Mouse (Mus musculus) hindbrain, embryonic 16.5 days (tissue): ENCODE data around the gene Plcd1. TPM values are rescaled to one million over a fixed set of nuclear protein-coding genes. Genes with fewer than 3 reads are reported as not detected.
A peak's percentile ranks its signal among the peaks of the same experiment; 100 is the strongest.

Experiments
- ATAC-seq: fragments of 200-750 bp; cut with Nextera tagmentation; 2 replicates; pipeline ENCODE4 v1.8.0; 2017; ENCODE audit warnings: moderate TSS enrichment, moderate library complexity
- H3K27ac ChIP-seq: fragments of 300-500 bp; sonication (generic); 2 replicates; pipeline ENCODE4 v1.5.1; 2014; ENCODE audit warnings: low read depth, mild to moderate bottlenecking, control low read depth, low read length, moderate library complexity
- H3K27me3 ChIP-seq: fragments of 300-500 bp; sonication (generic); replicated peaks from 2 replicates; pipeline ENCODE4 v1.6.1; 2014; ENCODE audit warnings: low read length; ENCODE audit not compliant: control insufficient read depth, insufficient read depth
- H3K36me3 ChIP-seq: fragments of 300-500 bp; sonication (generic); 2 replicates; pipeline ENCODE4 v1.6.1; 2014; ENCODE audit warnings: mild to moderate bottlenecking, low read length, moderate library complexity, mixed read lengths; ENCODE audit not compliant: control insufficient read depth, insufficient read depth
- H3K4me1 ChIP-seq: fragments of 300-500 bp; sonication (generic); 2 replicates; pipeline ENCODE4 v1.6.1; 2014; ENCODE audit warnings: low read depth, low read length; ENCODE audit not compliant: control insufficient read depth, insufficient read depth
- H3K4me2 ChIP-seq: fragments of 300-500 bp; sonication (generic); 2 replicates; pipeline ENCODE4 v1.6.1; 2014; ENCODE audit warnings: mild to moderate bottlenecking, low read length, control low read depth, moderate library complexity
- H3K4me3 ChIP-seq: fragments of 300-500 bp; sonication (generic); 2 replicates; pipeline ENCODE4 v1.5.1; 2014; ENCODE audit warnings: mild to moderate bottlenecking, low read length, control low read depth, moderate library complexity
- H3K9ac ChIP-seq: fragments of 300-500 bp; sonication (generic); 2 replicates; pipeline ENCODE4 v1.6.1; 2014; ENCODE audit warnings: low read depth, mild to moderate bottlenecking, control low read depth, low read length, moderate library complexity
- H3K9me3 ChIP-seq: fragments of 300-500 bp; sonication (generic); 2 replicates; pipeline ENCODE4 v1.6.1; 2014; ENCODE audit warnings: mild to moderate bottlenecking, low read length, moderate library complexity; ENCODE audit not compliant: control insufficient read depth
- WGBS: fragments of 180-500 bp; shearing (Covaris S2); extraction: QIAGEN DNeasy Blood & Tissue Kit; methylation state at CpG from one replicate; pipeline ENCODE4 v1.1.7; 2014; 5-methylcytosine and 5-hydroxymethylcytosine counted together
- polyA plus RNA-seq: library from polyadenylated mRNA; unstranded; fragments of >200 nt; fragmentation: Nextera tagmentation; extraction: Ambion mirVana; gene quantifications from 2 replicates; pipeline ENCODE4 v1.2.1, GENCODE M21; 2015

Plcd1 gene
- polyA plus RNA-seq, 1 experiment from 2014 or later = 22.4 TPM

DNA sequence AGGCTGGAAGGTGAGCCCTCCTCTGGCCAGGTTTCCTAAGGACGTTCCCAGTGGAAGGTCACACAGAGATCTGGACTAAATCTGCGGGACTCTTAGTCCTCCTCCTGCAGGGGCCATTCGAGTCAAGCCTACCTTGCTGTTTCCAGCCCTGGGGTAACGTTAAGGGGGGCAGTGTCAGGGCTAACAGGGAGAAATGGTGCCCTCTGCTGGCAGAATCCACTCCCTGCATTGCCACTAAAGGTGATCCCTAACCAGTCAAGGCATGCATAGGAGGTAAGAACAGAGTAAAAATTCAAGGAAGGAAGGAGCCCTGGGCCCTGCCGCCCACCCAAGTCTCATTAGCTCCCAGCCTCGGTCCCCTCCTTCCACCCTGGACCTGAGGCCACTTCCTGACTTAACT lies 25.7 kb downstream of the Plcd1 start:
- Histone ChIP-seq H3K4me2 (no peak overlapping the region), H3K4me3 (no peak overlapping the region), H3K9me3 (no peaks in the 10 kb centered on the region), H3K4me1 (no peaks in the 10 kb centered on the region), H3K27ac (no peak overlapping the region), H3K36me3 (peaks cover 6% of the 10 kb centered on the region; the same call in 1 of the 2 replicates), H3K27me3 (no peaks in the 10 kb centered on the region), H3K9ac (no peak overlapping the region)
- 1% methylated on average over 6 of the region's 6 CpGs for WGBS
- ATAC-seq = peak; percentile 50; the same call in 1 of the 2 replicates

GRCm38 (mm10) chr9:119064296-119064695 lies 29.0 kb downstream of the Plcd1 start:
- WGBS = 75% methylated on average over 4 of the region's 4 CpGs
- H3K9me3 ChIP-seq = no peaks in the 10 kb centered on the region
- no peak for ATAC-seq
- H3K36me3 ChIP-seq = no peaks in the 10 kb centered on the region
- H3K27ac ChIP-seq = no peak overlapping the region
- H3K4me2 ChIP-seq = no peak overlapping the region
- no peaks in the 10 kb centered on the region for H3K4me1 ChIP-seq
- no peak overlapping the region for H3K9ac ChIP-seq
- H3K27me3 ChIP-seq = no peaks in the 10 kb centered on the region
- H3K4me3 ChIP-seq = no peak overlapping the region

GRCm38 (mm10) chr9:119063036-119063644 lies 30.2 kb downstream of the Plcd1 start:
- no peak overlapping the region for H3K9ac ChIP-seq
- no peaks in the 10 kb centered on the region for H3K9me3 ChIP-seq
- H3K27me3 ChIP-seq = no peaks in the 10 kb centered on the region
- ATAC-seq = no peak
- no peak overlapping the region for H3K4me3 ChIP-seq
- no peak overlapping the region for H3K4me2 ChIP-seq
- 30% methylated on average over 19 of the region's 19 CpGs for WGBS
- H3K36me3 ChIP-seq = no peaks in the 10 kb centered on the region
- H3K4me1 ChIP-seq = no peaks in the 10 kb centered on the region
- no peak overlapping the region for H3K27ac ChIP-seq

DNA sequence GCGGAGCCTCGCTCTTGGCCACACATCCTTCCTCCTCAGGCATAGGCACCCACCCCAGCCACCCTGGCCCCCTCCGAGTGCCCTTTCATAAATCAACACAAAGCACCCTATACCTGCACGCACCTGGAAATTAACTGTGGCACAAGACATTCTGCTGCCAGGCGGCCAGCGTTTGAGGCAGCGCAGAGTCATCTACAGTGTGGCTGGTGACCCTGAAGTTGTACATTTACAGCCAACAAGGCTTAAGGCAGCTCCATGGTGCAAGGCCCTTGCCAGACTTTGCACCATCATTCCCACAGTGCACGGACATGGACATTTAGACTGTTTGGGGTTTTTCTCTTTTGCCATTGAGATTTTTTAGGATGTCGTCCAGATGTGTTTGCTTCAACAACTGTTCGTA lies 32.6 kb downstream of the Plcd1 start:
- H3K4me2 ChIP-seq = no peak overlapping the region
- no peaks in the 10 kb centered on the region for H3K27me3 ChIP-seq
- no peak overlapping the region for H3K9ac ChIP-seq
- no peak overlapping the region for H3K27ac ChIP-seq
- no peak for ATAC-seq
- no peaks in the 10 kb centered on the region for H3K4me1 ChIP-seq
- no peak overlapping the region for H3K4me3 ChIP-seq
- no peaks in the 10 kb centered on the region for H3K36me3 ChIP-seq
- WGBS = 91% methylated on average over 10 of the region's 10 CpGs
- no peaks in the 10 kb centered on the region for H3K9me3 ChIP-seq

DNA sequence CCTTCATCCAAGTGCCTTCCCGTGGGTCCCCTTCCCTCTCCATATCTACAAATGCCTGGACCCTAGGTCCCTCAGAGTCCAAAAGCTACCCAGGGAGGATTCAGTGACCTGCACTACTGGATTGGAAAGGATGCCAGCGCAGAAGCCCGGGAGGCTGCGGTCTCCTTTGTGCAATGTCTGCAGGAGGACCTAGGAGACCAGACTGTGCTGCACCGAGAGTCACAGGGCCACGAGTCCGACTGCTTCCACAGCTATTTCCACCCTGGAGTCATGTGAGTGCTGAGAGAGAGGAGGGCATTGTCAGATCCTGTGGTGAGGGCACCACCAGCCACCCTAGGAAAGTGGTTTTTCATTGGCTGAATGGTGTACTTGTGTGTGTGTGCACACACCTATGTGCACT lies 35.1 kb downstream of the Plcd1 start:
- 84% methylated on average over 7 of the region's 7 CpGs for WGBS
- Histone ChIP-seq H3K4me3 (no peak overlapping the region), H3K27ac (no peak overlapping the region), H3K9ac (no peak overlapping the region), H3K9me3 (no peaks in the 10 kb centered on the region), H3K36me3 (no peaks in the 10 kb centered on the region), H3K4me1 (no peaks in the 10 kb centered on the region), H3K27me3 (no peaks in the 10 kb centered on the region), H3K4me2 (no peak overlapping the region)
- no peak for ATAC-seq

GRCm38 (mm10) chr9:119055336-119055735 lies 38.0 kb downstream of the Plcd1 start:
- ATAC-seq = no peak
- no peak overlapping the region for H3K27ac ChIP-seq
- no peak overlapping the region for H3K4me2 ChIP-seq
- H3K9ac ChIP-seq = no peak overlapping the region
- H3K9me3 ChIP-seq = no peaks in the 10 kb centered on the region
- no peaks in the 10 kb centered on the region for H3K36me3 ChIP-seq
- H3K4me3 ChIP-seq = no peak overlapping the region
- WGBS = 88% methylated on average over 4 of the region's 4 CpGs
- H3K4me1 ChIP-seq = peaks cover 10% of the 10 kb centered on the region
- H3K27me3 ChIP-seq = peaks cover 7% of the 10 kb centered on the region

DNA sequence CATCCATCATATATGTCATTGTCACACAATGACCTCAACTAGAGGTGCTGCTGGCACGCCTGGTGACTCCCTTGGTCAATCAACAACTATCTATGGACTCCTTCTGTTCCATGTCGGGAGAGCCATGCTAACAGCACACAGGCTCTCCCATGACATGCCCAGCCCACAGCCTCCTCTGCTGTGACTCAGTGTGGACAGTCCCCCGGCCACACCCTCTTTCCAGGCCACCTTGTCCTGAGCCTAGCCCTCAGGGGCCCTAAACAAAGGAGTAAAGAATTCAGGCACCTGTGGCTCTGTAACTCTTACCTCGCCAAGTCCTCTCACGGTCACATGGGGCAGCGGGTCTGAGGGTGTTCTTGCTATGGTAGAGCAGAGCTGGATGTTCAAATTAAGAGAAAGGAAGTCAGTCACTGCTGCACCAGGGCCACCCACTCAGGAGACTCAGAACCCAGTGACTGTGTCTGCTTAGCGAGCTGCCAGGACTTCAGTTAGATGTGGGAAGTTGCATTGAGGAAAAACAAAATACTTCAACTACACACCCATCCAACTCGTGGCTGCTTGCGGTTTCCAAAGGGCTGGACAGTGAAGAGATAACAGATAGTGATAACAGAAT lies 39.2 kb downstream of the Plcd1 start:
- Histone ChIP-seq H3K36me3 (no peaks in the 10 kb centered on the region), H3K9me3 (no peaks in the 10 kb centered on the region), H3K27me3 (peaks cover 7% of the 10 kb centered on the region), H3K4me1 (peaks cover 10% of the 10 kb centered on the region), H3K4me2 (no peak overlapping the region), H3K4me3 (no peak overlapping the region), H3K9ac (no peak overlapping the region), H3K27ac (no peak overlapping the region)
- WGBS = 86% methylated on average over 9 of the region's 9 CpGs
- ATAC-seq = no peak

DNA sequence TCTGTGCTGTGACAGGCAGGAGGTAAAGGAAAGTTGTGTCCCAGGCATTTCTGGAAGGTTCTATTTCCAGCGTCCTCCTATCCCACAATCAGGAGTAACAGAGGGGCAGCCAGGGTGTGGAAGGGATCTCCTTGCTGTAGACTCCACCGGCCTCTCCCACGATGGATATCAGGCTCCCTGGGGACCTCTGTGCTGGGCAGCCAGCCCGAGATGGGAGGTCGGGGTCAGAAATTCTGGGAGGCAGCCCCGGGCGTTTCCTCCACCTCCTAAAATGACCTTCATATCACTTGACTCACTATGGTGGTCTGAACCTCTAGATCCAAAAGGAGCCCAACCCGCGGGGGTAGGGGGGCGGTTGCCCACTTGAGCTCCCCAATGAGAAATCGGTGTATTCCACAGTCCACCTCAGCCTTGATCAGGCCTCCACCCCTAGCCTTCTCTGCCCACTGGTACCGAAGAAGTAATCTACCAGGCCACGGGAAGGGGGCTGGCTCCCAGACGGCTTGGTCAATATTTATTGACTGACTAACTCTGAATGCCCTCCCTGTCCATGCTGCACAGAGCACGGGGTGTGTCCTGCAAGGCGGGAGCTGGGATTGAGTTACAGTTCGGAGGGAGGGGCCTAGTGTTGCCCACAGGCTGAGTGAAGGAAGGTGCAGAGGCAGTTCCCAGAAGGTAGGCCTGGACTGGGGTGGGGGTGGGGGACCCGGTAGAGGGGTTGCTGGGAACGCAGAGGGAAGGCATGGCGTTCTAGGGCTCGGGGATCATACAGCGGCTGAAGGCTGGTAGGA lies 41.0 kb downstream of the Plcd1 start, which contains the start of gene Vill:
Gene Vill, plus strand, starts transcription at position 625 of the 791 bp plus-strand sequence.
- H3K9me3 ChIP-seq = no peaks in the 10 kb centered on the region
- peak; percentile 66 for ATAC-seq
- no peaks in the 10 kb centered on the region for H3K36me3 ChIP-seq
- peak within 1 kb of the TSS; percentile 48 for H3K9ac ChIP-seq
- H3K27ac ChIP-seq = no peak within 1 kb of the TSS
- peaks cover 10% of the 10 kb centered on the region for H3K4me1 ChIP-seq
- peak within 1 kb of the TSS; percentile 7; the same call in 1 of the 2 replicates for H3K4me3 ChIP-seq
- H3K4me2 ChIP-seq = peak within 1 kb of the TSS; percentile 47
- H3K27me3 ChIP-seq = peaks cover 7% of the 10 kb centered on the region
- 15% methylated on average over 22 of the region's 22 CpGs for WGBS

GRCm38 (mm10) chr9:119051158-119051557 lies 42.1 kb downstream of the Plcd1 start:
- peaks cover 10% of the 10 kb centered on the region for H3K4me1 ChIP-seq
- no peak overlapping the region for H3K4me2 ChIP-seq
- H3K4me3 ChIP-seq = no peak overlapping the region
- H3K36me3 ChIP-seq = no peaks in the 10 kb centered on the region
- no peaks in the 10 kb centered on the region for H3K9me3 ChIP-seq
- no peak for ATAC-seq
- H3K27ac ChIP-seq = no peak overlapping the region
- peaks cover 7% of the 10 kb centered on the region for H3K27me3 ChIP-seq
- WGBS = 78% methylated on average over 2 of the region's 2 CpGs
- no peak overlapping the region for H3K9ac ChIP-seq
